Mouse (Mus musculus) cortical plate, adult 2 months (tissue): Measurements from ENCODE around the gene Zfp275.

Source experiments
- CTCF ChIP-seq: fragments of 200-500 bp; IDR thresholded peaks from 2 replicates; pipeline ENCODE4 v1.5.1; 2011; ENCODE audit warnings: mild to moderate bottlenecking, control low read depth, low read length; ENCODE audit not compliant: insufficient read depth; ENCODE audit errors: extremely low read depth
- POLR2A ChIP-seq: fragments of 200-500 bp; IDR thresholded peaks from 2 replicates; pipeline ENCODE4 v1.6.1; 2011; ENCODE audit warnings: mild to moderate bottlenecking, low read length, control low read depth; ENCODE audit not compliant: insufficient read depth; ENCODE audit errors: extremely low read depth

DNA sequence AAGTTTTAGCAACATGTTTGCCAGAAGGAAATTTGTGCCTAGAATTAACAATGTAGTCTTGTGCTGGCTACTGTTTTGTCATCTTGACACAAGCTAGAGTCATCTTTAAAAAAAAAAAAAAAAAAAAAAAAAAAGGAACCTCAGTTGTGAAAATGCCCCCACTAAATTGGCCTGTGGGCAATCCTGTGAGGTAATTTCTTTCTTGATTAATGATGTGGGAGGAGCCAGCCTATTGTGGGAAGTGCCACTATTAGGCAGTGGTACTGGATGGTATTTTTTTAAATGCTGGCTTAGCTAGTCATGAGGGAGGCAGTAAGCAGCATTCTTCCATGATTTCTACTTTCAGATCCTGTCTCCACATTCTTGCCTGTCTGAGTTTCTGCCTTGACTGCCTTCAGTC is 20.9 kb downstream of the Zfp275 start:
- TF ChIP-seq CTCF: no peak
- TF ChIP-seq POLR2A: no peak
